Mouse (Mus musculus) liver, embryonic 14.5 days (tissue): Measurements from ENCODE around the gene Dmd.

Experiments used
- CTCF ChIP-seq: IDR thresholded peaks from 2 replicates; pipeline ENCODE4 v1.5.1; 2016; ENCODE audit warnings: antibody characterized with exemption, low read depth, control low read depth
- EP300 ChIP-seq: IDR thresholded peaks from 2 replicates; pipeline ENCODE4 v1.6.1; 2016; ENCODE audit warnings: antibody characterized with exemption, low read depth

GRCm38 (mm10) chrX:83220563-83220962 is 271.9 kb downstream of the Dmd start:
- TF ChIP-seq EP300 (no peak), CTCF (no peak)
